Mouse (Mus musculus) embryonic facial prominence, embryonic 15.5 days (tissue): ENCODE data around the gene Sys1. TPM values are rescaled to one million over a fixed set of nuclear protein-coding genes. Genes with fewer than 3 reads are reported as not detected.
A peak's percentile ranks its signal among the peaks of the same experiment; 100 is the strongest.

Source experiments
- ATAC-seq: fragments of 200-750 bp; cut with Nextera tagmentation; 2 replicates; pipeline ENCODE4 v1.8.0; 2017; ENCODE audit warnings: low read depth, moderate TSS enrichment; ENCODE audit not compliant: insufficient number of reproducible peaks, low FRiP score, low TSS enrichment
- H3K27ac ChIP-seq: fragments of 300-500 bp; sonication (generic); replicated peaks from 2 replicates; pipeline ENCODE4 v1.5.1; 2015; ENCODE audit warnings: mild to moderate bottlenecking, inconsistent platforms
- H3K27me3 ChIP-seq: fragments of 300-500 bp; sonication (generic); 2 replicates; pipeline ENCODE4 v1.6.1; 2015; ENCODE audit warnings: inconsistent platforms
- H3K36me3 ChIP-seq: fragments of 300-500 bp; sonication (generic); 2 replicates; pipeline ENCODE4 v1.6.1; 2015; ENCODE audit warnings: mild to moderate bottlenecking, inconsistent platforms
- H3K4me1 ChIP-seq: fragments of 300-500 bp; sonication (generic); 2 replicates; pipeline ENCODE4 v1.6.1; 2015; ENCODE audit warnings: inconsistent platforms
- H3K4me2 ChIP-seq: fragments of 300-500 bp; sonication (generic); replicated peaks from 2 replicates; pipeline ENCODE4 v1.6.1; 2015; ENCODE audit warnings: mild to moderate bottlenecking, inconsistent platforms
- H3K4me3 ChIP-seq: fragments of 300-500 bp; sonication (generic); replicated peaks from 2 replicates; pipeline ENCODE4 v1.5.1; 2015; ENCODE audit warnings: mild to moderate bottlenecking, inconsistent platforms
- H3K9ac ChIP-seq: fragments of 300-500 bp; sonication (generic); 2 replicates; pipeline ENCODE4 v1.6.1; 2015; ENCODE audit warnings: inconsistent platforms
- H3K9me3 ChIP-seq: fragments of 300-500 bp; sonication (generic); replicated peaks from 2 replicates; pipeline ENCODE4 v1.6.1; 2016; ENCODE audit warnings: inconsistent platforms
- WGBS: fragments of 180-500 bp; shearing (Covaris S2); methylation state at CpG from one replicate; pipeline ENCODE4 v1.1.7; 2015; 5-methylcytosine and 5-hydroxymethylcytosine counted together
- polyA plus RNA-seq: library from polyadenylated mRNA; unstranded; fragments of >200 nt; fragmentation: Nextera tagmentation; extraction: Ambion mirVana; gene quantifications from 2 replicates; pipeline ENCODE4 v1.2.1, GENCODE M21; 2015

Gene Sys1
- polyA plus RNA-seq, 1 experiment from 2014 or later, result 66.3 TPM

DNA sequence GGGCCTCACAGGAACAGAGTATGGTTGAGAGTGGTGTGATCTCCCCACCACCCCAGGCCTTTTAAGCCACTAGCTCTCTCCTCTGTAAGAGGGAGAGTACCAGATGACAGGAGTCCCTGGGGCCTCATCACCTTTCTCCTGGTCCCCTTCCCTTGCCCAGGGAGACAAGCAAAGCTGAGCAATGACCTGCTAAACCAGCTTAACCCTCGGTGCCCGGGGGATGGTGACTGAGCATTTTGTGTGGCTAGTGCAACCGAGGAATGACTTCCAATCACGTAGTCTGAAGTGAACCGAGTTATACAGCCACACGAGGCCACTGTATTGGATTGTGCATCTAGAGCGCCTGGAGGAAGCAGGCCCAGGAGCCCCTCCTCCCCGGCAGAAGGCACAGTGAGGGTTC is 32.4 kb upstream of the Sys1 start:
- Histone ChIP-seq H3K4me3 (no peak overlapping the region), H3K9me3 (no peaks in the 10 kb centered on the region), H3K4me1 (no peaks in the 10 kb centered on the region), H3K27me3 (no peaks in the 10 kb centered on the region), H3K27ac (no peak overlapping the region), H3K9ac (no peak overlapping the region), H3K4me2 (no peak overlapping the region), H3K36me3 (peaks cover 53% of the 10 kb centered on the region)
- ATAC-seq, result no peak
- WGBS, result 85% methylated on average over 8 of the region's 8 CpGs

DNA sequence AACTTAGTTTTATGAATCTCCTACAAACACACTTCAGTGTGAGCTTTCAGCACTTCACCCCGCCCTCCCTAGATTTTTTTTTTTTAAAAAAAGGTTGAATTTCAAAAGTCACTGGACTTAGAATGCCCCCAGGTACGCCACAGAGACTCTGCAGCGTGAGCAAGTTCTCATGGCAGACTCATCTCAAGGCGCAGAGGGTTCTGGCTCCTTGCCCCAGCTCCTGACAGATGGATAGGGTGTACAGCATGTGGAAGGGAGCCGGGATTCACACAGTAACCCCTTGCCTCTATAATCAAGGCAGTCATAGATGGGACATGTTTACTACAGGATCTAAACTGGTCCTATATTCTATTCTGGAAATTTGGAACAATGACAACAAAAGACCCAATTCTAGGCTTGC is 31.4 kb upstream of the Sys1 start:
- Histone ChIP-seq H3K36me3 (peaks cover 54% of the 10 kb centered on the region), H3K4me1 (peaks cover 2% of the 10 kb centered on the region; the same call in 1 of the 2 replicates), H3K4me2 (no peak overlapping the region), H3K27me3 (no peaks in the 10 kb centered on the region), H3K9me3 (no peaks in the 10 kb centered on the region), H3K9ac (no peak overlapping the region), H3K27ac (no peak overlapping the region), H3K4me3 (no peak overlapping the region)
- WGBS, result 78% methylated on average over 5 of the region's 5 CpGs
- no peak for ATAC-seq

DNA sequence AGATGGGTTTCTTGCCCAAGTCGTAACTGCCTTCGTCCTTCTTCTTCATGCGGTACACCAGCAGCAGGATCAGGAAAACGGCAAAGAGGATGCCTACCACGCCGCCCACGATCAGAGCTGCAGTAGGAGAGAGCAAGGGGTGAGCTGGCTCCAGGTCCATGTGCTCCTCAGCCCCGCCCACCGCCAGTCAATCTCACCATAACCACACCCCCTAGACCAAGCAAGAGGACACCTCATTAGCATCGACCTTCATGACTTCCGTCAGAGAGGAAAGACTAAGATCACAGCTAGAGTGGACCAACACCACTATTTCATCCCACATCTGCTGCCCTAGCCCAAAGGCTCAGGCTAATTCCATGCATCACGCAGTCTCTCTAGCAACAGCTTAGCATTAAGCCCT is 30.6 kb upstream of the Sys1 start:
- no peak overlapping the region for H3K9ac ChIP-seq

GRCm38 (mm10) chr2:164426952-164427351 is 29.8 kb upstream of the Sys1 start:
- no peaks in the 10 kb centered on the region for H3K9me3 ChIP-seq
- no peak overlapping the region for H3K4me2 ChIP-seq
- ATAC-seq, result no peak
- peaks cover 54% of the 10 kb centered on the region for H3K36me3 ChIP-seq
- H3K27ac ChIP-seq, result no peak overlapping the region
- H3K9ac ChIP-seq, result no peak overlapping the region
- peaks cover 18% of the 10 kb centered on the region for H3K4me1 ChIP-seq
- WGBS, result 86% methylated on average over 5 of the region's 5 CpGs
- H3K27me3 ChIP-seq, result no peaks in the 10 kb centered on the region
- H3K4me3 ChIP-seq, result no peak overlapping the region

More for the DNA sequence above, 30.6 kb upstream of the Sys1 start:
- H3K9me3 ChIP-seq, result no peaks in the 10 kb centered on the region
- H3K4me1 ChIP-seq, result peaks cover 10% of the 10 kb centered on the region
- WGBS, result 37% methylated on average over 12 of the region's 12 CpGs
- no peak overlapping the region for H3K4me3 ChIP-seq
- H3K27ac ChIP-seq, result no peak overlapping the region
- ATAC-seq, result no peak
- no peak overlapping the region for H3K4me2 ChIP-seq
- peaks cover 54% of the 10 kb centered on the region for H3K36me3 ChIP-seq
- no peaks in the 10 kb centered on the region for H3K27me3 ChIP-seq

DNA sequence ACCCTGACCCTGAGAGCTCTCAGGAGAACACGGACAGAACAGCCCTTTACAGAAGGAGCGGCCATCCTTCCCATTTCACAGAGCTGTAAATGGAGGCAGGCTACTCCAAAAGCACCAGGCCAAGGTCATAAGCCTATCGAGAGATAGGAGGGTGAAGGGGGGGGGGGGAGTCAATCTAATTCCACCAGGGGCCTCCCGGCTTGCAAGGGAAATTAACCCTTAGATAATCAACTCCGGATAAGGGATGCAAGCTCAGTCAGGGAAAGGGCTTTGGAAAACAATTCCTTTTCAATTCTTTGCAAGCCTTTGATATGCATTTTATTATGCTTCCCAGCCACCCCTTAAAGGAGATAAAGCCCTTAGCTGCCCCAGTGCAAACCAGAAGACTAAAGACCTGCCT is 28.3 kb upstream of the Sys1 start:
- H3K4me3 ChIP-seq, result no peak overlapping the region
- H3K9me3 ChIP-seq, result no peaks in the 10 kb centered on the region
- H3K27me3 ChIP-seq, result no peaks in the 10 kb centered on the region
- no peak overlapping the region for H3K4me2 ChIP-seq
- WGBS, result 39% methylated on average over 5 of the region's 5 CpGs
- H3K27ac ChIP-seq, result no peak overlapping the region
- H3K9ac ChIP-seq, result no peak overlapping the region
- peaks cover 53% of the 10 kb centered on the region for H3K36me3 ChIP-seq
- no peak for ATAC-seq
- peaks cover 33% of the 10 kb centered on the region for H3K4me1 ChIP-seq

GRCm38 (mm10) chr2:164429881-164430615 is 26.7 kb upstream of the Sys1 start:
- peaks cover 40% of the 10 kb centered on the region for H3K36me3 ChIP-seq
- no peaks in the 10 kb centered on the region for H3K27me3 ChIP-seq
- H3K9ac ChIP-seq, result no peak overlapping the region
- no peak overlapping the region for H3K4me2 ChIP-seq
- H3K27ac ChIP-seq, result peak overlapping the region; percentile 60
- WGBS, result 52% methylated on average over 15 of the region's 15 CpGs
- no peak for ATAC-seq
- H3K4me3 ChIP-seq, result no peak overlapping the region
- peaks cover 49% of the 10 kb centered on the region for H3K4me1 ChIP-seq
- no peaks in the 10 kb centered on the region for H3K9me3 ChIP-seq

DNA sequence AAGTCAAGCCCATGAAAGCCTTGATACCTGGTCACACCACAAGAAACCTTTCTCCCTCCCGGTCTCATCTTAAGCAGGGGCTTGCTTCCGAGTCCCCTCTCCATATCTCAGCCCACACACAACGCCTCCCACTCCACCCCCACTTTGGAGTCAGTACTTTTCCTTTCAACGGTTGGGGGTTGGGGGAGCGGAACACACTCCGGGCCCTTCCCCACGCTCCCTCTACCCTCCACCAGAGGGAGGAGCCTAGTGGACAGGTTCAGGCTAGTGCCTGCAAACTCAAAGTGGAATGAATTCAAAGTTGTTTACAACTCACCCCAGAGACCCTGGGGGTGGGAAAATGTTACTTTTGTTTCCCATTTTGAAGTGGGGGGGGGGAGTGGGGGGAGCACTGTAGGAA is 26.1 kb upstream of the Sys1 start:
- no peak for ATAC-seq
- H3K27ac ChIP-seq, result peak overlapping the region; percentile 60
- WGBS, result 14% methylated on average over 7 of the region's 7 CpGs
- peak overlapping the region; percentile 39 for H3K4me2 ChIP-seq
- peaks cover 55% of the 10 kb centered on the region for H3K4me1 ChIP-seq
- 0 out of 2 replicates have a peak overlapping the region, but pooled peaks have one; percentile 1 for H3K4me3 ChIP-seq
- H3K9me3 ChIP-seq, result no peaks in the 10 kb centered on the region
- H3K9ac ChIP-seq, result no peak overlapping the region
- peaks cover 37% of the 10 kb centered on the region for H3K36me3 ChIP-seq
- H3K27me3 ChIP-seq, result no peaks in the 10 kb centered on the region

DNA sequence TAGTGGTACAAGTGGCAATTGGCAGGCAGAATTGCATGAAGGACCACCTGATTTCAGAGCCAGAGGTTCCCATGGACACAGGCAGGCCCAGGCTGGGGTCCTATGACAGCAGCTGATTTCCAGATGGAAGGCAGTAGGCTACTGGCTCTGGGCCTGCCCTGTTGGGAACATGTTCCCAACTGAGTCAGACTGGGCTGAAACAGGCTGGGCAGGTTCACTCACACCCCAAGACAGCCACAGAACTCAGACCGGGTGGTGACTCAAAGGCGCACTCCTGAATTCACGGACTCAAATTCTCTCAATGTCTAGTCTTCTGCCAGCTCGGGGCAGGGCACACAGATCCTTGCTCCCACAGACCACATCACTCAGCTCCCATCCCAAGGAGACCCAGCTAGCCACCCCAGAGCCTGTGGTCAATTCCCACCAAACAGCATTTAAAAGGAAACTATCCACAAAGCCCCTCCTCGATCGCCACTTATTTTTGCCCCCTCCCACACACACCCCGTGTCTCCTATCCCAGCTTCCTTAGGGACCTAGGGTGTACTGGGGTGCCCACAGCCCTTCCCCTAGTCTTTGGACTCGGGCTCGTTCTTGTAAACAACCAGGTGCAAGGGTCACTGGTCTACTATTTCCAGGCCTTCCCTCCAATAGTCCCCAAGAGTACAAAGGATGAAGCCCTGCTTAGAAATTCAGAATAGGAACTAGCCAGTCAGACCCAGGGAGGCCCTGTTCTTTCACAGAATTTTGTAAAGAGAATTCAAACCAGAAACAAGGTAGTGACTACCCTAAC is 24.9 kb upstream of the Sys1 start:
- Histone ChIP-seq H3K27me3 (no peaks in the 10 kb centered on the region), H3K9ac (no peak overlapping the region), H3K4me3 (no peak overlapping the region; the same call in 1 of the 2 replicates), H3K4me2 (peak overlapping the region; percentile 39; the same call in 1 of the 2 replicates), H3K27ac (peak overlapping the region; percentile 84), H3K4me1 (peaks cover 67% of the 10 kb centered on the region), H3K36me3 (peaks cover 25% of the 10 kb centered on the region), H3K9me3 (no peaks in the 10 kb centered on the region)
- peak; percentile 32; the same call in 1 of the 2 replicates for ATAC-seq
- 46% methylated on average over 9 of the region's 9 CpGs for WGBS

GRCm38 (mm10) chr2:164432541-164433191 is 24.1 kb upstream of the Sys1 start:
- H3K4me2 ChIP-seq, result peak overlapping the region; percentile 39
- H3K4me1 ChIP-seq, result peaks cover 75% of the 10 kb centered on the region
- H3K4me3 ChIP-seq, result peak overlapping the region; percentile 9
- H3K9me3 ChIP-seq, result no peaks in the 10 kb centered on the region
- peak overlapping the region; percentile 84 for H3K27ac ChIP-seq
- H3K27me3 ChIP-seq, result no peaks in the 10 kb centered on the region
- peaks cover 17% of the 10 kb centered on the region for H3K36me3 ChIP-seq
- peak; percentile 61; the same call in 1 of the 2 replicates for ATAC-seq
- WGBS, result 11% methylated on average over 22 of the region's 22 CpGs
- H3K9ac ChIP-seq, result no peak overlapping the region

- 63% methylated on average over 9 of the region's 9 CpGs for WGBS
- Histone ChIP-seq H3K4me3 (no peak overlapping the region), H3K27me3 (no peaks in the 10 kb centered on the region), H3K27ac (peak overlapping the region; percentile 84), H3K9ac (no peak overlapping the region), H3K4me2 (peak overlapping the region; percentile 39), H3K36me3 (peaks cover 10% of the 10 kb centered on the region), H3K4me1 (peaks cover 78% of the 10 kb centered on the region), H3K9me3 (no peaks in the 10 kb centered on the region)
- ATAC-seq, result no peak
Observed at GRCm38 (mm10) chr2:164433278-164433895, 23.4 kb upstream of the Sys1 start.

DNA sequence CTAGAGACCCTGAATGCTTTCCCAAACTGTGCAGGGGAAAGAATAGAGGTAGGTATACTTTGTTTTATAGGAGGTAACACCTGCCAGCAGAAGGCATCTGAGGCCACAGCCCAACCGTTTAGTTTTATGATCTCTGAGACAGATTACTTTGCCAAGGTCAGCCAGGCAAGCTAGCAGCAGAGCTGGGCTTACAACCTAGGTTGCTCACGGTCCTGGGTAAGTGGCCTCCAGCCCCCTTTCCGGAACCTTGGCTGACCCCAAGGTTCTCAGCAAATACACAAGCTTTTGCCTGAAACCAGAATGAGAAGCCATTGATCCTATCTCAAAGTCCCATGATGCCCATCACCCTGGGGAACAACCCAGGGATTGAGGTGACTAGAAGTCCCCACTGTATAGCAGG is 22.1 kb upstream of the Sys1 start:
- ATAC-seq, result no peak
- Histone ChIP-seq H3K4me2 (no peak overlapping the region), H3K27me3 (no peaks in the 10 kb centered on the region), H3K36me3 (no peaks in the 10 kb centered on the region), H3K4me3 (no peak overlapping the region), H3K27ac (no peak overlapping the region), H3K4me1 (peaks cover 87% of the 10 kb centered on the region), H3K9ac (no peak overlapping the region), H3K9me3 (no peaks in the 10 kb centered on the region)
- WGBS, result 69% methylated on average over 3 of the region's 3 CpGs
